Mouse (Mus musculus) midbrain, postnatal 0 days (tissue): ENCODE data around the gene Dtx2. TPM values are rescaled to one million over a fixed set of nuclear protein-coding genes. Genes with fewer than 3 reads are reported as not detected.
A peak's percentile ranks its signal among the peaks of the same experiment; 100 is the strongest.

Source experiments
- ATAC-seq: fragments of 200-750 bp; cut with Nextera tagmentation; 2 replicates; pipeline ENCODE4 v1.8.0; 2017; ENCODE audit warnings: moderate number of reproducible peaks, mild to moderate bottlenecking, moderate TSS enrichment, moderate library complexity; ENCODE audit not compliant: low FRiP score
- DNase-seq: peaks from one replicate; pipeline ENCODE4 v3.0.0-alpha.2; 2015; ENCODE audit warnings: low spot score
- H3K27ac ChIP-seq: fragments of 300-500 bp; sonication (generic); 2 replicates; pipeline ENCODE4 v1.5.1; 2014; ENCODE audit warnings: low read depth, mild to moderate bottlenecking, low read length, mixed read lengths
- H3K27me3 ChIP-seq: fragments of 300-500 bp; sonication (generic); 2 replicates; pipeline ENCODE4 v1.6.1; 2014; ENCODE audit warnings: low read length, control low read depth, mixed read lengths; ENCODE audit not compliant: insufficient read depth
- H3K36me3 ChIP-seq: fragments of 300-500 bp; sonication (generic); 2 replicates; pipeline ENCODE4 v1.6.1; 2014; ENCODE audit warnings: low read length, control low read depth, mixed read lengths; ENCODE audit not compliant: insufficient read depth
- H3K4me1 ChIP-seq: fragments of 300-500 bp; sonication (generic); 2 replicates; pipeline ENCODE4 v1.6.1; 2014; ENCODE audit warnings: mild to moderate bottlenecking, control low read depth, antibody characterized with exemption, low read length, mixed read lengths; ENCODE audit not compliant: insufficient read depth
- H3K4me2 ChIP-seq: fragments of 300-500 bp; sonication (generic); 2 replicates; pipeline ENCODE4 v1.6.1; 2014; ENCODE audit warnings: low read depth, mild to moderate bottlenecking, low read length, mixed read lengths; ENCODE audit not compliant: poor library complexity, severe bottlenecking
- H3K4me3 ChIP-seq: fragments of 300-500 bp; sonication (generic); 2 replicates; pipeline ENCODE4 v1.5.1; 2014; ENCODE audit warnings: low read depth, mild to moderate bottlenecking, low read length, moderate library complexity
- H3K9ac ChIP-seq: fragments of 300-500 bp; sonication (generic); replicated peaks from 2 replicates; pipeline ENCODE4 v1.6.1; 2014; ENCODE audit warnings: mild to moderate bottlenecking, low read length, moderate library complexity, mixed read lengths; ENCODE audit not compliant: poor library complexity, severe bottlenecking
- H3K9me3 ChIP-seq: fragments of 300-500 bp; sonication (generic); 2 replicates; pipeline ENCODE4 v1.6.1; 2016; ENCODE audit warnings: low read length, control low read depth
- CTCF ChIP-seq: IDR thresholded peaks from 2 replicates; pipeline ENCODE4 v1.5.1; 2016; ENCODE audit warnings: antibody characterized with exemption, mild to moderate bottlenecking
- whole genome bisulfite sequencing: fragments of 180-500 bp; shearing (Covaris S2); extraction: QIAGEN DNeasy Blood & Tissue Kit; methylation state at CpG from one replicate; pipeline ENCODE4 v1.1.7; 2014; 5-methylcytosine and 5-hydroxymethylcytosine counted together
- polyA plus RNA-seq: library from polyadenylated mRNA; unstranded; fragments of >200 nt; fragmentation: Nextera tagmentation; extraction: Ambion mirVana; gene quantifications from 2 replicates; pipeline ENCODE4 v1.2.1, GENCODE M21; 2015
- total RNA-seq: library from RNA; depleted of rRNA; stranded (reverse); fragments of >200 nt; gene quantifications from 2 replicates; pipeline ENCODE4 v1.2.3, GENCODE M21; 2014; rRNA removed

The Dtx2 gene
- total and polyA plus RNA-seq, 2 experiments from 2014 or later: 20.1 to 25.4 TPM

DNA sequence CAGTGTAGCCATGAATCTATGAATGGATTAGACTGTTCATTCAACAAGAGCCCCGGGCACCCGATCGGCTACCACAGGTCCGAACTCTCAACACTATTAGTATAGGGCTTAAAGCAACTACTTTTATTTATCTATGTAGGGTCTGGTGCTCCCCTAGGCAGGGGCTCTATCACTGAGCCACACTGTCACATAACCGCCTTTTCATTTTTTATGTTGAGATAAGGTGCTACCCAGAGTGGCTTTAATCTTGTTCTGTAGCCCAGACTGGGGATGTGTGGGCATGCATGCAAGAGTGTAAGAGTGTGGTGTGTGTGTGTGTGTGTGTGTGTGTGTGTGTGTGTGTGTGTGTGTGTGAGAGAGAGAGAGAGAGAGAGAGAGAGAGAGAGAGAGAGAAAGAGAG, 83.5 kb downstream of the Dtx2 start:
- H3K27ac ChIP-seq: no peak overlapping the region
- no peak overlapping the region for H3K4me3 ChIP-seq
- TF ChIP-seq CTCF: no peak
- H3K27me3 ChIP-seq: no peaks in the 10 kb centered on the region
- no peaks in the 10 kb centered on the region for H3K9me3 ChIP-seq
- no peak for DNase-seq
- no peaks in the 10 kb centered on the region for H3K4me1 ChIP-seq
- no peak for ATAC-seq
- no peaks in the 10 kb centered on the region for H3K36me3 ChIP-seq
- H3K9ac ChIP-seq: no peak overlapping the region
- H3K4me2 ChIP-seq: no peak overlapping the region
- WGBS: 91% methylated on average over 5 of the region's 5 CpGs

DNA sequence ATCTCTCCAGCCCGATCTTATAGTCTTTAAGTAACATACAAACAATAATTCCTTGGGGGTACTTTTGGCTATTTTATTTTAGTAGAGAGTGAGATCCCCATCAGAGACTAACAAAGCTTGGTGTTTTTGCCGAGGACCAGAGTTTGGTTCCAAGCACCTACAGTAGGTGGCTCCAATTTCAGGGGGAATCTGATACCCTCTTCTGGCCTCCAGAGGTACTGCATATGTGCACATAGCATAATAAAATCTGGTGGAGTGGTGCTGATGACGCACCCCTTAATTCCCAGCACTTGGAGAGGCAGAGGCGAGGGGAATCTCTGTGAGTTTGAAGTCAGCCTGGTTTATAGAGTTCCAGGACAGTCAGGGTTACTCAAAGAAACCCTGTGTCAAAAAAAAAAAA, 87.7 kb downstream of the Dtx2 start:
- no peak overlapping the region for H3K27ac ChIP-seq
- H3K9ac ChIP-seq: no peak overlapping the region
- H3K4me1 ChIP-seq: peaks cover 7% of the 10 kb centered on the region; the same call in 1 of the 2 replicates
- no peak overlapping the region for H3K4me3 ChIP-seq
- ATAC-seq (no peak), DNase-seq (no peak)
- H3K4me2 ChIP-seq: no peak overlapping the region
- 80% methylated on average over 4 of the region's 4 CpGs for WGBS
- no peaks in the 10 kb centered on the region for H3K27me3 ChIP-seq
- no peaks in the 10 kb centered on the region for H3K9me3 ChIP-seq
- TF ChIP-seq CTCF: peak; percentile 41
- no peaks in the 10 kb centered on the region for H3K36me3 ChIP-seq

Other genes with a start within 250 kb of the Dtx2 start
- gene Styxl1, start 216.4 kb upstream of the Dtx2 start, total RNA-seq: not detected in 2 replicates
- gene Styxl1, start 216.4 kb upstream of the Dtx2 start, polyA plus RNA-seq: 0.33 and 0.44 TPM in 2 replicates
- 158 and 172 TPM in 2 replicates for gene Mdh2, start 216.3 kb upstream of the Dtx2 start, total RNA-seq
- 656 and 707 TPM in 2 replicates for gene Mdh2, start 216.3 kb upstream of the Dtx2 start, polyA plus RNA-seq
- gene Srrm3, start 187.9 kb upstream of the Dtx2 start, total RNA-seq: 85.2 and 123 TPM in 2 replicates
- gene Srrm3, start 187.9 kb upstream of the Dtx2 start, polyA plus RNA-seq: 52.5 and 58.8 TPM in 2 replicates
- gene Hspb1, start 106.9 kb upstream of the Dtx2 start, total RNA-seq: 26.2 and 28.8 TPM in 2 replicates
- gene Hspb1, start 106.9 kb upstream of the Dtx2 start, polyA plus RNA-seq: 19.2 and 19.3 TPM in 2 replicates
- 357 and 411 TPM in 2 replicates for gene Ywhag, start 60.2 kb upstream of the Dtx2 start, total RNA-seq
- 906 and 919 TPM in 2 replicates for gene Ywhag, start 60.2 kb upstream of the Dtx2 start, polyA plus RNA-seq
- gene Ssc4d, start 20.3 kb upstream of the Dtx2 start, total RNA-seq: 8.0 and 8.9 TPM in 2 replicates
- 3.6 TPM in 2 replicates for gene Ssc4d, start 20.3 kb upstream of the Dtx2 start, polyA plus RNA-seq
- 0.99 TPM in 1 of 2 replicates, not detected in the other for gene Zp3, start 14.7 kb upstream of the Dtx2 start, total RNA-seq
- gene Zp3, start 14.7 kb upstream of the Dtx2 start, polyA plus RNA-seq: 0.21 and 0.27 TPM in 2 replicates
- gene Upk3b, start 43.7 kb downstream of the Dtx2 start, total RNA-seq: not detected in 2 replicates
- not detected in 2 replicates for gene Upk3b, start 43.7 kb downstream of the Dtx2 start, polyA plus RNA-seq
- gene Upk3bl, start 59.7 kb downstream of the Dtx2 start, total RNA-seq: not detected in 2 replicates
- gene Upk3bl, start 59.7 kb downstream of the Dtx2 start, polyA plus RNA-seq: not detected in 2 replicates
- gene Rasa4, start 89.1 kb downstream of the Dtx2 start, total RNA-seq: 30.6 and 31.3 TPM in 2 replicates
- 26.8 and 29.6 TPM in 2 replicates for gene Rasa4, start 89.1 kb downstream of the Dtx2 start, polyA plus RNA-seq
- gene Polr2j, start 121.8 kb downstream of the Dtx2 start, total RNA-seq: 129 and 142 TPM in 2 replicates
- 230 and 237 TPM in 2 replicates for gene Polr2j, start 121.8 kb downstream of the Dtx2 start, polyA plus RNA-seq
- gene Lrwd1, start 141.3 kb downstream of the Dtx2 start, total RNA-seq: 25.4 and 33.2 TPM in 2 replicates
- gene Lrwd1, start 141.3 kb downstream of the Dtx2 start, polyA plus RNA-seq: 16.3 and 16.5 TPM in 2 replicates
- 16.7 and 21.2 TPM in 2 replicates for gene Alkbh4, start 141.3 kb downstream of the Dtx2 start, total RNA-seq
- 15.0 and 17.6 TPM in 2 replicates for gene Alkbh4, start 141.3 kb downstream of the Dtx2 start, polyA plus RNA-seq
- 108 and 136 TPM in 2 replicates for gene Orai2, start 175.9 kb downstream of the Dtx2 start, total RNA-seq
- gene Orai2, start 175.9 kb downstream of the Dtx2 start, polyA plus RNA-seq: 68.8 and 70.8 TPM in 2 replicates
- gene Prkrip1, start 204.2 kb downstream of the Dtx2 start, total RNA-seq: 7.9 and 24.0 TPM in 2 replicates
- gene Prkrip1, start 204.2 kb downstream of the Dtx2 start, polyA plus RNA-seq: 64.9 and 68.9 TPM in 2 replicates